9 mouse cellular contexts compared by ENCODE assay signal in genomic region chr11:96124052-96124914, GRCm38 (mm10). TPM values are rescaled to one million over a fixed set of nuclear protein-coding genes. Genes with fewer than 3 reads are reported as not detected.
DNase-seq lines count a peak whose midpoint lies in the region; ATAC-seq and TF ChIP-seq lines count a peak whose summit lies in the region.
"Had no signal": no experiment of that assay in that cellular context is flagged by ENCODE, and none has a peak within 500 bp of the region (broad histone marks: within the 10 kb centered on the region; RNA-seq: fewer than 3 reads in every experiment).

No protein-coding gene starts in this region.

- H3K4me1 ChIP-seq in cortical plate, adult 2 months (ENCODE audit: control insufficient read depth, insufficient read depth, low read length) = no peaks in the 10 kb centered on the region
- no peaks in the 10 kb centered on the region for H3K4me1 ChIP-seq in limb, embryonic 11.5 days (ENCODE audit: control insufficient read depth, insufficient read depth, low read length)
- H3K4me1 ChIP-seq in midbrain, embryonic 14.5 days (ENCODE audit: control insufficient read depth, insufficient read depth, low read length) = peaks cover 10% of the 10 kb centered on the region; the same call in 1 of the 2 replicates

- no peak for TF ChIP-seq CTCF in left cerebral cortex, adult 2 months (IDR thresholded peaks at IDR 0.05)
- TF ChIP-seq CTCF in cortical plate, adult 2 months (IDR thresholded peaks at IDR 0.05; ENCODE audit: extremely low read depth, insufficient read depth, low read length) = no peak

- peak overlapping the region; percentile 21; the same call in 1 of the 2 replicates for H3K4me3 ChIP-seq in left cerebral cortex, adult 2 months
- 0 out of 2 replicates have a peak overlapping the region, but pooled peaks have one; percentile 13 for H3K4me3 ChIP-seq in cortical plate, adult 2 months (ENCODE audit: insufficient read depth, low read length)
- H3K4me3 ChIP-seq in limb, embryonic 11.5 days (ENCODE audit: low read depth, low read length) = peak overlapping the region; percentile 28
- H3K4me3 ChIP-seq in midbrain, embryonic 14.5 days (replicated peaks; ENCODE audit: low read depth, low read length) = peak overlapping the region; percentile 35

- no peaks in the 10 kb centered on the region for H3K9me3 ChIP-seq in limb, embryonic 11.5 days (ENCODE audit: control insufficient read depth, low read length)
- H3K9me3 ChIP-seq in midbrain, embryonic 14.5 days (ENCODE audit: control insufficient read depth, low read length) = no peaks in the 10 kb centered on the region

- peak overlapping the region; percentile 46 for H3K4me2 ChIP-seq in limb, embryonic 11.5 days (ENCODE audit: low read depth, severe bottlenecking)
- peak overlapping the region; percentile 63 for H3K4me2 ChIP-seq in midbrain, embryonic 14.5 days (ENCODE audit: low read length)

- H3K9ac ChIP-seq in limb, embryonic 11.5 days (ENCODE audit: low read length) = no peak overlapping the region
- H3K9ac ChIP-seq in midbrain, embryonic 14.5 days (replicated peaks; ENCODE audit: low read length) = peak overlapping the region; percentile 36; the same call in 1 of the 2 replicates

- 3% methylated on average over 45 of the region's 45 CpGs for WGBS in limb, embryonic 11.5 days
- WGBS in midbrain, embryonic 14.5 days = 2% methylated on average over 45 of the region's 45 CpGs

- no peak overlapping the region for H3K27ac ChIP-seq in left cerebral cortex, adult 2 months
- H3K27ac ChIP-seq in cortical plate, adult 2 months (ENCODE audit: insufficient read depth, low read length) = no peak overlapping the region
- no peak overlapping the region for H3K27ac ChIP-seq in limb, embryonic 11.5 days (replicated peaks; ENCODE audit: low read depth, low read length)
- no peak overlapping the region for H3K27ac ChIP-seq in midbrain, embryonic 14.5 days (replicated peaks; ENCODE audit: low read depth, low read length)

- no peak for TF ChIP-seq POLR2A in cortical plate, adult 2 months (IDR thresholded peaks at IDR 0.05; ENCODE audit: extremely low read depth, insufficient read depth, low read length)

- DNase-seq in left cerebral cortex, adult 2 months (ENCODE audit: extremely low spot score in 1 of 2, low spot score in 2 of 2) = peak; percentile 9 to 15
- no peak for DNase-seq in left cerebral cortex, postnatal 25 days (ENCODE audit: low spot score in 2 of 2)
- DNase-seq in heart, postnatal 14 days = peak; percentile 17 to 34
- peak; percentile 59 for DNase-seq in limb, embryonic 11.5 days (ENCODE audit: low spot score)
- DNase-seq in midbrain, embryonic 14.5 days = peak; percentile 75
- DNase-seq in cerebellum, adult 9-11 months = no peak
- no peak for DNase-seq in spleen, postnatal 14 days (ENCODE audit: low spot score in 2 of 2)

- intact Hi-C loops in left cerebral cortex, adult 2 months (cut with DNase I) = no loop called here
- intact Hi-C loops in left cerebral cortex, postnatal 25 days (cut with DNase I) = no loop called here
- intact Hi-C loops in heart, postnatal 14 days (cut with DNase I) = no loop called here

- H3K36me3 ChIP-seq in limb, embryonic 11.5 days (ENCODE audit: control insufficient read depth, insufficient read depth, low read length) = no peaks in the 10 kb centered on the region
- H3K36me3 ChIP-seq in midbrain, embryonic 14.5 days (ENCODE audit: control insufficient read depth, insufficient read depth, low read length) = no peaks in the 10 kb centered on the region

- H3K27me3 ChIP-seq in limb, embryonic 11.5 days (ENCODE audit: control insufficient read depth, insufficient read depth, low read length) = peaks cover 34% of the 10 kb centered on the region
- peaks cover 28% of the 10 kb centered on the region for H3K27me3 ChIP-seq in midbrain, embryonic 14.5 days (ENCODE audit: control insufficient read depth, insufficient read depth, low read length)

- ATAC-seq in limb, embryonic 11.5 days (ENCODE audit: insufficient number of reproducible peaks, low FRiP score, low TSS enrichment, low read depth) = peak; percentile 47; the same call in 1 of the 2 replicates
- no peak for ATAC-seq in midbrain, embryonic 14.5 days (ENCODE audit: low FRiP score, low TSS enrichment)

RNA-seq across cellular contexts. Expression of gene Ttll6, which starts 9.3 kb away (rescaled TPM):
- not detected for total RNA-seq in left cerebral cortex, adult 2 months (2021)
- not detected for total RNA-seq in left cerebral cortex, postnatal 25 days (2021)
- polyA plus RNA-seq in cortical plate, adult 2 months (2012; rRNA removed) = 0.15 and 0.27 TPM in 2 replicates
- total RNA-seq in heart, postnatal 14 days (2021) = under 1 TPM in 1 of 2 experiments, not detected in 1; 0.07 TPM
- polyA plus RNA-seq in limb, embryonic 11.5 days (2014; fragmentation: Nextera tagmentation; extraction: Ambion mirVana) = 0.04 TPM in 1 of 2 replicates, not detected in the other
- not detected in 2 replicates for polyA plus RNA-seq in midbrain, embryonic 14.5 days (2014; fragmentation: Nextera tagmentation; extraction: Ambion mirVana)
- total RNA-seq: adrenal gland, postnatal 4 days had no signal

RNA-seq across cellular contexts. Expression of gene Calcoco2, which starts 12.5 kb away (rescaled TPM):
- not detected for total RNA-seq in left cerebral cortex, adult 2 months (2021)
- not detected for total RNA-seq in left cerebral cortex, postnatal 25 days (2021)
- not detected in 2 replicates for polyA plus RNA-seq in cortical plate, adult 2 months (2012; rRNA removed)
- total RNA-seq in heart, postnatal 14 days (2021) = not detected
- polyA plus RNA-seq in limb, embryonic 11.5 days (2014; fragmentation: Nextera tagmentation; extraction: Ambion mirVana) = not detected in 2 replicates
- polyA plus RNA-seq in midbrain, embryonic 14.5 days (2014; fragmentation: Nextera tagmentation; extraction: Ambion mirVana) = not detected in 2 replicates
- total RNA-seq: adrenal gland, postnatal 4 days had no signal

RNA-seq across cellular contexts. Expression of gene Atp5g1, which starts 48.8 kb away (rescaled TPM):
- total RNA-seq in left cerebral cortex, adult 2 months (2021) = 100 to 1,000 TPM; 328 to 333 TPM
- total RNA-seq in left cerebral cortex, postnatal 25 days (2021) = 100 to 1,000 TPM; 435 to 483 TPM
- polyA plus RNA-seq in cortical plate, adult 2 months (2012; rRNA removed) = 448 and 494 TPM in 2 replicates
- total RNA-seq in heart, postnatal 14 days (2021) = 1,000 to 10,000 TPM; 3,151 to 3,310 TPM
- polyA plus RNA-seq in limb, embryonic 11.5 days (2014; fragmentation: Nextera tagmentation; extraction: Ambion mirVana) = 530 and 535 TPM in 2 replicates
- 679 and 959 TPM in 2 replicates for polyA plus RNA-seq in midbrain, embryonic 14.5 days (2014; fragmentation: Nextera tagmentation; extraction: Ambion mirVana)

RNA-seq across cellular contexts. Expression of gene Ube2z, which starts 59.1 kb away (rescaled TPM):
- total RNA-seq in left cerebral cortex, adult 2 months (2021) = 10 to 100 TPM; 53.5 to 57.9 TPM
- 10 to 100 TPM; 54.9 to 58.7 TPM for total RNA-seq in left cerebral cortex, postnatal 25 days (2021)
- 47.7 and 49.4 TPM in 2 replicates for polyA plus RNA-seq in cortical plate, adult 2 months (2012; rRNA removed)
- 10 to 100 TPM; 31.9 to 36.8 TPM for total RNA-seq in heart, postnatal 14 days (2021)
- 31.1 and 35.4 TPM in 2 replicates for polyA plus RNA-seq in limb, embryonic 11.5 days (2014; fragmentation: Nextera tagmentation; extraction: Ambion mirVana)
- polyA plus RNA-seq in midbrain, embryonic 14.5 days (2014; fragmentation: Nextera tagmentation; extraction: Ambion mirVana) = 32.3 and 32.7 TPM in 2 replicates

Comparison
In these comparisons a context has a peak if more than half of its experiments do, and no peak if none do; other contexts are left out.
1. DNase-seq: peak in left cerebral cortex, adult 2 months (2 of 2), heart, postnatal 14 days (2 of 2), limb, embryonic 11.5 days (single experiment) and midbrain, embryonic 14.5 days (single experiment); none in left cerebral cortex, postnatal 25 days (0 of 2), cerebellum, adult 9-11 months (single experiment) and spleen, postnatal 14 days (0 of 2).
2. RNA of gene Atp5g1, which starts 48.8 kb away (total RNA-seq): 3,151 to 3,310 TPM in heart, postnatal 14 days; 435 to 483 TPM in left cerebral cortex, postnatal 25 days and 328 to 333 TPM in left cerebral cortex, adult 2 months; every median in the first group is over 4 times any median in the second.
3. Peak in every context shown above with its lines, with median percentiles within 50 percentile points of each other: H3K4me3 ChIP-seq.